19 mouse cellular contexts compared by ENCODE assay signal in the genomic region with DNA sequence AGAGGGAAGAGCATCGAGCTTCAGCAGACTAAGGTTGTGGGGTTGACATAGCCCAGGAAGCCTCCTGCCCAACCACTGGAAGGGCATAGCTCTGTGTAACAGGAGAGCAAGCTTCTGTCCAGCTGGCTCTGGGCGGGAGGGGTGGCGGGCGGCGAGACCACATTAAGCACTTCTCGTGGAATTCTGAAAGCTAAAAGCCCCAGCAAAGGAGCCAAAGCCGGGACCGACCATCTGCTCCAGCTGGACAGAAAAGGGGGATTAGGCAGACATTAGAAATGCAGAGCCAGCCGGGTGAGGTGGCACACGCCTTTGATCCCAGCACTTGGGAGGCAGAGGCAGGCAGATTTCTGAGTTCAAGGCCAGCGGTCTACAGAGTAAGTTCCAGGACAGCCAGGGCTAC. TPM values are rescaled to one million over a fixed set of nuclear protein-coding genes. Genes with fewer than 3 reads are reported as not detected.
DNase-seq lines count a peak whose midpoint lies in the region; ATAC-seq and TF ChIP-seq lines count a peak whose summit lies in the region.
"Had no signal": no experiment of that assay in that cellular context is flagged by ENCODE, and none has a peak within 500 bp of the region (broad histone marks: within the 10 kb centered on the region; RNA-seq: fewer than 3 reads in every experiment).

No protein-coding gene starts in this region.

- in situ Hi-C loops in ES-E14 (cut with MboI; ENCODE audit: low sequenced_read_pairs in 2 of 2, unreplicated experiment in 2 of 2): no loop called here

- no peak overlapping the region for H3K9ac ChIP-seq in hindbrain, embryonic 11.5 days (ENCODE audit: low read depth, low read length)
- 0 out of 2 replicates have a peak overlapping the region, but pooled peaks have one; percentile 2 for H3K9ac ChIP-seq in ES-E14 (ENCODE audit: insufficient read depth, low read depth, low read length, poor library complexity, severe bottlenecking)
- H3K9ac ChIP-seq: embryonic facial prominence, embryonic 12.5 days; forebrain, embryonic 12.5 days; heart, embryonic 13.5 days; hindbrain, embryonic 13.5 days had no signal

- no peaks in the 10 kb centered on the region for H3K27me3 ChIP-seq in hindbrain, embryonic 10.5 days (ENCODE audit: insufficient read depth, poor library complexity, severe bottlenecking)
- H3K27me3 ChIP-seq in hindbrain, embryonic 11.5 days (ENCODE audit: control insufficient read depth, insufficient read depth, low read length): no peaks in the 10 kb centered on the region
- H3K27me3 ChIP-seq: embryonic facial prominence, embryonic 12.5 days; forebrain, embryonic 12.5 days; heart, embryonic 13.5 days; hindbrain, embryonic 13.5 days had no signal

- peak; percentile 50 to 68 for DNase-seq in cerebellum, postnatal 10 days
- DNase-seq in cerebellum, adult 11 months: no peak
- DNase-seq in hindbrain, embryonic 10.5 days (ENCODE audit: low spot score): no peak
- DNase-seq in hindbrain, embryonic 11.5 days (ENCODE audit: low spot score): no peak
- DNase-seq in ES-E14 (ENCODE audit: low read depth, low spot score): no peak
- peak; percentile 51 for DNase-seq in retina, postnatal 1 day
- no peak for DNase-seq in layer of hippocampus, postnatal 36 days
- DNase-seq: adrenal gland, postnatal 10 days; B cell, adult 2 months; cerebellum, adult 2 months; cerebellum, postnatal 25 days; gastrocnemius, postnatal 14 days; heart, postnatal 36 days had no signal

- 89% methylated on average over 11 of the region's 11 CpGs for WGBS in hindbrain, embryonic 10.5 days
- 83% methylated on average over 11 of the region's 11 CpGs for WGBS in hindbrain, embryonic 11.5 days

- no peaks in the 10 kb centered on the region for H3K9me3 ChIP-seq in hindbrain, embryonic 10.5 days
- no peaks in the 10 kb centered on the region for H3K9me3 ChIP-seq in hindbrain, embryonic 11.5 days (ENCODE audit: control insufficient read depth, low read length)
- H3K9me3 ChIP-seq in ES-E14 (ENCODE audit: control insufficient read depth, insufficient read depth, low read depth, low read length): no peaks in the 10 kb centered on the region
- H3K9me3 ChIP-seq: embryonic facial prominence, embryonic 12.5 days; forebrain, embryonic 12.5 days; heart, embryonic 13.5 days; hindbrain, embryonic 13.5 days had no signal

- ATAC-seq in hindbrain, embryonic 11.5 days (ENCODE audit: low FRiP score): no peak
- ATAC-seq: CD4-positive, CD25-positive, alpha-beta regulatory T cell, adult 4 months had no signal

- peak overlapping the region; percentile 29; the same call in 1 of the 2 replicates for H3K27ac ChIP-seq in hindbrain, embryonic 10.5 days
- H3K27ac ChIP-seq in hindbrain, embryonic 11.5 days (ENCODE audit: low read depth, low read length): no peak overlapping the region
- no peak overlapping the region for H3K27ac ChIP-seq in ES-E14 (ENCODE audit: insufficient read depth, low read depth, low read length, poor library complexity, severe bottlenecking)
- H3K27ac ChIP-seq: embryonic facial prominence, embryonic 12.5 days; forebrain, embryonic 12.5 days; heart, embryonic 13.5 days; hindbrain, embryonic 13.5 days; hindbrain, postnatal 0 days had no signal

- no peak overlapping the region for H3K4me2 ChIP-seq in hindbrain, embryonic 11.5 days (replicated peaks; ENCODE audit: low read depth, low read length)
- H3K4me2 ChIP-seq: embryonic facial prominence, embryonic 12.5 days; forebrain, embryonic 12.5 days; heart, embryonic 13.5 days; hindbrain, embryonic 13.5 days had no signal

- no peaks in the 10 kb centered on the region for H3K36me3 ChIP-seq in hindbrain, embryonic 10.5 days
- no peaks in the 10 kb centered on the region for H3K36me3 ChIP-seq in hindbrain, embryonic 11.5 days (ENCODE audit: control insufficient read depth, insufficient read depth, low read length)
- no peaks in the 10 kb centered on the region for H3K36me3 ChIP-seq in ES-E14 (ENCODE audit: control insufficient read depth, insufficient read depth, low read length, poor library complexity, severe bottlenecking)
- H3K36me3 ChIP-seq: embryonic facial prominence, embryonic 12.5 days; forebrain, embryonic 12.5 days; heart, embryonic 13.5 days; hindbrain, embryonic 13.5 days had no signal

- no peaks in the 10 kb centered on the region for H3K4me1 ChIP-seq in hindbrain, embryonic 10.5 days (replicated peaks)
- H3K4me1 ChIP-seq in hindbrain, embryonic 11.5 days (replicated peaks; ENCODE audit: control insufficient read depth, insufficient read depth, low read length): no peaks in the 10 kb centered on the region
- no peaks in the 10 kb centered on the region; a peak in 1 of 4 replicates for H3K4me1 ChIP-seq in ES-E14 (ENCODE audit: control insufficient read depth in 2 of 2, insufficient read depth in 2 of 2, low read length in 2 of 2, poor library complexity in 1 of 2)
- H3K4me1 ChIP-seq: embryonic facial prominence, embryonic 12.5 days; forebrain, embryonic 12.5 days; hindbrain, embryonic 13.5 days had no signal

- no peak overlapping the region for H3K4me3 ChIP-seq in hindbrain, embryonic 10.5 days
- H3K4me3 ChIP-seq in hindbrain, embryonic 11.5 days (ENCODE audit: low read depth, low read length): no peak overlapping the region
- peak overlapping the region; percentile 18 to 36; a peak in 2 of 4 replicates for H3K4me3 ChIP-seq in ES-E14 (ENCODE audit: insufficient read depth in 1 of 2, low read depth in 1 of 2, low read length in 2 of 2, poor library complexity in 1 of 2, severe bottlenecking in 1 of 2)
- H3K4me3 ChIP-seq: embryonic facial prominence, embryonic 12.5 days; forebrain, embryonic 12.5 days; heart, embryonic 13.5 days; hindbrain, embryonic 13.5 days had no signal

TF ChIP-seq in ES-E14, 5 proteins besides CTCF, POLR2A, EP300 and RAD21:
- TF ChIP-seq CHD2 (IDR thresholded peaks at IDR 0.05; ENCODE audit: low read depth, low read length): no peak
- TF ChIP-seq ZC3H11A (IDR thresholded peaks at IDR 0.05; ENCODE audit: borderline replicate concordance, low read depth, low read length): no peak
- no peak for TF ChIP-seq HCFC1 (IDR thresholded peaks at IDR 0.05; ENCODE audit: borderline replicate concordance, insufficient read depth, low read length)
- no peak for TF ChIP-seq MAFK (IDR thresholded peaks at IDR 0.05; ENCODE audit: insufficient read depth, low read depth, low read length)
- TF ChIP-seq ZNF384 (IDR thresholded peaks at IDR 0.05; ENCODE audit: low read depth, low read length): no peak
TF ChIP-seq in ES-E14: peak in this region for 0.

RNA-seq across cellular contexts. Expression of a gene that starts 26.9 kb away (rescaled TPM):
- polyA plus RNA-seq in hindbrain, embryonic 10.5 days (2016; fragmentation: Nextera tagmentation; extraction: Ambion mirVana): 23.2 and 24.0 TPM in 2 replicates
- 19.7 and 24.6 TPM in 2 replicates for polyA plus RNA-seq in hindbrain, embryonic 11.5 days (2014; fragmentation: Nextera tagmentation; extraction: Ambion mirVana)
- 15.2 and 15.6 TPM in 2 replicates for total RNA-seq in ES-E14 (2012; rRNA removed)
- total RNA-seq in layer of hippocampus, postnatal 36 days (2021): 10 to 100 TPM; 18.4 to 19.9 TPM

Comparison
In these comparisons a context has a peak if more than half of its experiments do, and no peak if none do; other contexts are left out.
1. DNase-seq: peak in cerebellum, postnatal 10 days (2 of 2) and retina, postnatal 1 day (single experiment); none in cerebellum, adult 11 months (single experiment), hindbrain, embryonic 10.5 days (single experiment), hindbrain, embryonic 11.5 days (single experiment), ES-E14 (single experiment) and layer of hippocampus, postnatal 36 days (0 of 2).
2. H3K4me3 ChIP-seq: peak in ES-E14 (2 of 2); none in hindbrain, embryonic 10.5 days (single experiment) and hindbrain, embryonic 11.5 days (single experiment).